Comparison of ENCODE assay signal across 9 mouse cellular contexts in genomic region chr2:163645700-163646460, GRCm38 (mm10). TPM values are rescaled to one million over a fixed set of nuclear protein-coding genes. Genes with fewer than 3 reads are reported as not detected.
DNase-seq lines count a peak whose midpoint lies in the region; ATAC-seq lines count a peak whose summit lies in the region.
"Had no signal": no experiment of that assay in that cellular context is flagged by ENCODE, and none has a peak within 500 bp of the region (broad histone marks: within the 10 kb centered on the region; RNA-seq: fewer than 3 reads in every experiment).

No protein-coding gene starts in this region.

- peaks cover 7% of the 10 kb centered on the region for H3K9me3 ChIP-seq in heart, embryonic 14.5 days (ENCODE audit: control insufficient read depth, low read length)
- peaks cover 8% of the 10 kb centered on the region for H3K9me3 ChIP-seq in limb, embryonic 13.5 days
- H3K9me3 ChIP-seq: G1E had no signal

- 48% methylated on average over 11 of the region's 11 CpGs for WGBS in heart, embryonic 14.5 days
- WGBS in limb, embryonic 13.5 days: 76% methylated on average over 11 of the region's 11 CpGs

- H3K27ac ChIP-seq in heart, embryonic 14.5 days (replicated peaks in 1 of 2; ENCODE audit: control insufficient read depth in 1 of 2, insufficient read depth in 1 of 2, low read depth in 2 of 2, low read length in 2 of 2): peak overlapping the region; percentile 69 to 100
- no peak overlapping the region; the same call in 1 of the 2 replicates for H3K27ac ChIP-seq in limb, embryonic 13.5 days

- 0 out of 2 replicates have a peak, but pooled peaks cover 6% of the 10 kb centered on the region for H3K36me3 ChIP-seq in heart, embryonic 14.5 days (ENCODE audit: control insufficient read depth, insufficient read depth, low read length)
- peaks cover 8% of the 10 kb centered on the region; the same call in 1 of the 2 replicates for H3K36me3 ChIP-seq in limb, embryonic 13.5 days

- ATAC-seq in heart, embryonic 14.5 days (ENCODE audit: insufficient number of reproducible peaks, insufficient read depth, low FRiP score, low read depth): no peak
- ATAC-seq in limb, embryonic 13.5 days (ENCODE audit: low FRiP score, low read depth): no peak

- H3K4me2 ChIP-seq in heart, embryonic 14.5 days (ENCODE audit: low read length): peak overlapping the region; percentile 72
- peak overlapping the region; percentile 67 for H3K4me2 ChIP-seq in limb, embryonic 13.5 days (replicated peaks)

- no peaks in the 10 kb centered on the region for H3K27me3 ChIP-seq in heart, embryonic 14.5 days (ENCODE audit: control insufficient read depth, insufficient read depth, low read length)
- no peaks in the 10 kb centered on the region for H3K27me3 ChIP-seq in limb, embryonic 13.5 days

- H3K4me3 ChIP-seq in heart, embryonic 14.5 days (ENCODE audit: control insufficient read depth in 1 of 2, insufficient read depth in 1 of 2, low read depth in 1 of 2, low read length in 2 of 2): no peak overlapping the region
- H3K4me3 ChIP-seq in limb, embryonic 13.5 days: no peak overlapping the region

- H3K9ac ChIP-seq in heart, embryonic 14.5 days (ENCODE audit: low read length): peak overlapping the region; percentile 47; the same call in 1 of the 2 replicates
- H3K9ac ChIP-seq in limb, embryonic 13.5 days: no peak overlapping the region

- no peak for DNase-seq in heart, postnatal 14 days
- peak; percentile 71 to 76 for DNase-seq in spleen, postnatal 36 days (ENCODE audit: low spot score in 2 of 2)
- no peak for DNase-seq in spleen, postnatal 4 days (ENCODE audit: low spot score in 2 of 2)
- no peak for DNase-seq in right cerebral cortex, postnatal 10 days (ENCODE audit: low spot score in 2 of 2)
- DNase-seq in embryo, embryonic 11 days: no peak
- no peak for DNase-seq in frontal cortex, postnatal 10 days (ENCODE audit: low spot score in 2 of 2)

- intact Hi-C loops in heart, postnatal 14 days (cut with DNase I): loop anchor here (2.0 to 10.0 kb wide), 2 partner anchors 73 to 139 kb away; no protein-coding TSS in a partner anchor

- H3K4me1 ChIP-seq in heart, embryonic 14.5 days (ENCODE audit: control insufficient read depth in 2 of 2, insufficient read depth in 2 of 2, low read length in 2 of 2): peaks cover 6 to 35% of the 10 kb centered on the region in 2 experiments
- H3K4me1 ChIP-seq in limb, embryonic 13.5 days: peaks cover 20% of the 10 kb centered on the region

RNA-seq across cellular contexts. Expression of gene Serinc3, which starts 0.9 kb away (rescaled TPM):
- 76.5 and 79.0 TPM in 2 replicates for polyA plus RNA-seq in heart, embryonic 14.5 days (2014; fragmentation: Nextera tagmentation; extraction: Ambion mirVana)
- 100 to 1,000 TPM; 360 to 363 TPM for total RNA-seq in heart, postnatal 14 days (2021)
- polyA plus RNA-seq in limb, embryonic 13.5 days (2015; fragmentation: Nextera tagmentation; extraction: Ambion mirVana): 27.8 and 31.2 TPM in 2 replicates

RNA-seq across cellular contexts. Expression of gene Pkig, which starts 12.3 kb away (rescaled TPM):
- 324 and 359 TPM in 2 replicates for polyA plus RNA-seq in heart, embryonic 14.5 days (2014; fragmentation: Nextera tagmentation; extraction: Ambion mirVana)
- 100 to 1,000 TPM; 183 to 188 TPM for total RNA-seq in heart, postnatal 14 days (2021)
- 131 and 134 TPM in 2 replicates for polyA plus RNA-seq in limb, embryonic 13.5 days (2015; fragmentation: Nextera tagmentation; extraction: Ambion mirVana)

RNA-seq across cellular contexts. Expression of gene Ttpal, which starts 43.8 kb away (rescaled TPM):
- polyA plus RNA-seq in heart, embryonic 14.5 days (2014; fragmentation: Nextera tagmentation; extraction: Ambion mirVana): 23.7 and 24.2 TPM in 2 replicates
- total RNA-seq in heart, postnatal 14 days (2021): 10 to 100 TPM; 13.6 to 13.9 TPM
- 40.9 and 45.1 TPM in 2 replicates for polyA plus RNA-seq in limb, embryonic 13.5 days (2015; fragmentation: Nextera tagmentation; extraction: Ambion mirVana)

Comparison
In these comparisons a context has a peak if more than half of its experiments do, and no peak if none do; other contexts are left out.
1. DNase-seq: peak in spleen, postnatal 36 days (2 of 2); none in heart, postnatal 14 days (0 of 2), spleen, postnatal 4 days (0 of 2), right cerebral cortex, postnatal 10 days (0 of 2), embryo, embryonic 11 days (single experiment) and frontal cortex, postnatal 10 days (0 of 2).